Mouse (Mus musculus): ENCODE measurements around the gene Gpatch8. TPM values are rescaled to one million over a fixed set of nuclear protein-coding genes. Genes with fewer than 3 reads are reported as not detected.

Gene Gpatch8
- 70.4 TPM for polyA plus RNA-seq (2017; shearing (Covaris generic))

GRCm38 (mm10) chr11:102556031-102556715, at the start of gene Gpatch8:
Gene Gpatch8 (minus strand): TSS chr11:102556392.

GRCm38 (mm10) chr11:102604010-102604584, 47.9 kb upstream of the Gpatch8 start, which contains the start of gene Fzd2:
Gene Fzd2 (plus strand): TSS chr11:102604396.

GRCm38 (mm10) chr11:102579165-102580033, 23.2 kb upstream of the Gpatch8 start, which contains the start of gene Gm11627:
Gene Gm11627 (minus strand): TSS chr11:102579461.

DNA sequence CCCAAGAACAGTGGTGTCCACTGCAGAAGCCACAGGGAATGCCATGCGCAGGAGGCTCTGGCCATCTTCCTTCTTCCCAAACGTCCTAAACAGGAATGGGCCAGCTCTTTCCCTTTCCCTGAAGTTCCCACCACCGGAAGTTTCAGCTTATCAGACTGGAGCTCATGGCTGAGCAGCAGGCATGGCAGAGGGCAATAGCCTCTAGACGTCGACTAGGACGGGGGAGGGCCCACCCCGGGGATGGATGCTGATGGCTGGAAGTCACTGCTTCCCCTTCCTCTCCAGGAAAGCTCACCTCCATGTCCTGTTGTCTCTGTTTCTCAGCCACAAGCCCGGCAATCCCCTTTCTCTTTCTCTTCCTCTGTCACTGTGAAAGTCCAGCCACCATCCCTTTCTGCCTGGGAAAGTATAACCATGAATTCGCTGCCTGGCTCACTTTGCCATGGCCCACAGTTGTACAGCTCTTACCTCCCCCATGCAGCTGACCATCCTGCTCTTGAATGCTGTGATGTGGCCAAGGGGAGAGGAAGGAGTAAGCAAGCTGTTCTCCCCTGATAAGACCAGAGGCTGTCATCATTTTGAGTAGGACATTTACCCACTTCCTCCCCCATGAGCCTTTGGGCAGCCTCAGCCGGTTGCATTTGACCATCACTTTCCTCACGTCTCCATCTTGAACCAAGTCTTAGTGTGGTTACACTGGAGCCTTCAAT, 86.4 kb downstream of the Gpatch8 start, which contains the start of gene Itga2b:
TSS of gene Itga2b (minus strand) at position 475 of the 710 bp plus-strand sequence.

DNA sequence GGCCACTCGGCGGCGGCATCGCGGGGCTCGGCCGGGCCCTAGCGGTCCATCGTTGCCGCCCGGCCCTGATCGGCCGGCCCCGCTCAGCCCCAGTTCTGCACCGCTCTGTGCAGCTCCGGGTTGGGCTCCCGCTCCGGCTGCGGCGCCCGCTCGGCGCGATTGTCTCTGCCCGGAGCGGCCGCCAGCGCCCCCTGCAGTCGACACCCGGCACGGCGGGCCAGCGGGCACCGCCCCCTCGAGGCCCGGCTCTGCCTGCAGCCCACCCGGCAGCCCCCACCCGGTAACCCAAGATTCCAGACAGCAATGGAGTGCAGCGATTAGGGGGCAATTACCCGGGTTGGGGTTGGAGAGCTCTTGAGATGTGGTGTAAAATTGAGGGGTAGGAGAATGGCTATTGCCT, 108.7 kb downstream of the Gpatch8 start, which contains the start of gene Fam171a2:
TSS of gene Fam171a2 (minus strand) at position 186 of the 400 bp plus-strand sequence.

DNA sequence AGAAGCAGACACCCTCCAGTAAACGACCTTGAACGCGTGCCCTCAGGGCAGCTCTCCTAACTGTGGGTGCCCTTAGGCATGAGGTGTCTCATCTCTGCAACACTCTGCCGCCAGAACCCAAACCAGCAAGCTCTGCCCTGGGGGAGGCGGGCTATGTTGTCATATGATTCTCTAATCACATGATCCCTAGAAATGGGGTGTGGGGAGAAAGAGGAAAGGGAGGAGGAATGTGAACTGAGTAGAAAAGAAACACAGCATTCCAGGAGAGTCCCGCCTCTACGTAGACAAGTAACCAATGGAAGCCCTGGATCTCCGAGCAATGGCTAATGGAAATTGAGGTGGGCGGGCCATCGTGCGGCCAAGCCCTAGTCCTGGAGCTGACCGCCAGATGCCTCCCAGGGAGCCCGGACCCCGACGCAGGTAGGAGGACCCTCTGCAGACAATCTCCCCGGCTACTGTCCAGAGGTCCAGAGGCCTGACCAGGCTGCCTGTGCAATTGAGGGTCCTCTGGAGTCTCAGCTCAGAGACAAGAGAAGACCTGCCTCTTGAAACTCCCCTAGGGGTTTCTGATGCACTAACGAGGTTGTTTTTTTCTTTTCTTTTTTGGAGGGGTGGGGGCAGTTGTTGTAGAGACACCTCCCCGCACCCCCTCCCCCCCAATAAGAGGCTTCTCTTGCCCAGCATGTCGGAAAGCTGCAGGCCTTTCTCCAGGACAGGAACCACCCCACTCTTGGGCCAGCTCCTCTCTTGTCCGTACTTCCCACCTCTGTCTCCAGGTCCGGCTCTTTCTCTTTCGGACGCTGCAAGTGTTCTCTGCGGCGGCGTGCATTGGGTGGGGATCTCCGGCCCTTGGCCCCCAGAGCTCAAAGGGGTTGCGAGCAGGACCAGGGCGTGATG, 125.8 kb downstream of the Gpatch8 start, which contains the start of gene Grn:
TSS of gene Grn (plus strand) at position 195 of the 897 bp plus-strand sequence.

Other genes with a start within 250 kb of the Gpatch8 start
- gene Ubtf, start 236.7 kb downstream of the Gpatch8 start, polyA plus RNA-seq (2017; shearing (Covaris generic)), result 118 TPM
- not detected for gene Slc4a1, start 190.2 kb downstream of the Gpatch8 start, polyA plus RNA-seq (2017; shearing (Covaris generic))
- 4.2 TPM for gene Rundc3a, start 163.0 kb downstream of the Gpatch8 start, polyA plus RNA-seq (2017; shearing (Covaris generic))
- 46.0 TPM for gene Slc25a39, start 148.4 kb downstream of the Gpatch8 start, polyA plus RNA-seq (2017; shearing (Covaris generic))
- 11.8 TPM for gene Grn, start 126.1 kb downstream of the Gpatch8 start, polyA plus RNA-seq (2017; shearing (Covaris generic))
- not detected for gene Fam171a2, start 108.7 kb downstream of the Gpatch8 start, polyA plus RNA-seq (2017; shearing (Covaris generic))
- 2.0 TPM for gene Itga2b, start 86.3 kb downstream of the Gpatch8 start, polyA plus RNA-seq (2017; shearing (Covaris generic))
- not detected for gene Gm11627, start 23.1 kb upstream of the Gpatch8 start, polyA plus RNA-seq (2017; shearing (Covaris generic))
- gene Fzd2, start 48.0 kb upstream of the Gpatch8 start, polyA plus RNA-seq (2017; shearing (Covaris generic)), result not detected
- not detected for gene Meioc, start 107.3 kb upstream of the Gpatch8 start, polyA plus RNA-seq (2017; shearing (Covaris generic))
- gene Ccdc43, start 141.4 kb upstream of the Gpatch8 start, polyA plus RNA-seq (2017; shearing (Covaris generic)), result 36.0 TPM
- gene Adam11, start 205.0 kb upstream of the Gpatch8 start, polyA plus RNA-seq (2017; shearing (Covaris generic)), result not detected

All from naive thymus-derived CD4-positive, alpha-beta T cell, adult 5 months (primary cell).